Mouse (Mus musculus) kidney, adult 9 months (tissue): Measurements from ENCODE around the gene Wdr35.

Experiments used
- DNase-seq: peaks from one replicate; pipeline ENCODE4 v3.0.0; 2022

Wdr35 gene

GRCm38 (mm10) chr12:9054012-9054411 lies 80.3 kb downstream of the Wdr35 start:
- no peak for DNase-seq

GRCm38 (mm10) chr12:9055269-9055668 lies 81.6 kb downstream of the Wdr35 start:
- DNase-seq, result no peak

GRCm38 (mm10) chr12:9059502-9059901 lies 85.8 kb downstream of the Wdr35 start:
- no peak for DNase-seq

GRCm38 (mm10) chr12:9059965-9060364 lies 86.3 kb downstream of the Wdr35 start:
- DNase-seq, result peak; percentile 27

GRCm38 (mm10) chr12:9063611-9064010 lies 89.9 kb downstream of the Wdr35 start:
- DNase-seq, result no peak

GRCm38 (mm10) chr12:9071058-9071457 lies 97.4 kb downstream of the Wdr35 start:
- DNase-seq, result no peak

GRCm38 (mm10) chr12:9071493-9071892 lies 97.8 kb downstream of the Wdr35 start:
- DNase-seq, result no peak

GRCm38 (mm10) chr12:9077554-9078125 lies 103.9 kb downstream of the Wdr35 start:
- no peak for DNase-seq
